Mouse (Mus musculus) heart, embryonic 16.5 days (tissue): Measurements from ENCODE around the gene Gfy. TPM values are rescaled to one million over a fixed set of nuclear protein-coding genes. Genes with fewer than 3 reads are reported as not detected.

Source experiments
- ATAC-seq: fragments of 200-750 bp; cut with Nextera tagmentation; replicated peaks from 2 replicates; pipeline ENCODE4 v1.8.0; 2017; ENCODE audit warnings: moderate number of reproducible peaks; ENCODE audit not compliant: insufficient read depth, low FRiP score; ENCODE audit errors: extremely low read depth
- H3K27ac ChIP-seq: fragments of 300-500 bp; sonication (generic); 2 replicates; pipeline ENCODE4 v1.5.1; 2014; ENCODE audit warnings: mild to moderate bottlenecking, low read length, control low read depth, moderate library complexity
- H3K27me3 ChIP-seq: fragments of 300-500 bp; sonication (generic); 2 replicates; pipeline ENCODE4 v1.6.1; 2014; ENCODE audit warnings: low read length, mixed read lengths; ENCODE audit not compliant: control insufficient read depth, insufficient read depth
- H3K36me3 ChIP-seq: fragments of 300-500 bp; sonication (generic); 2 replicates; pipeline ENCODE4 v1.6.1; 2014; ENCODE audit not compliant: control insufficient read depth, insufficient read depth
- H3K4me1 ChIP-seq: fragments of 300-500 bp; sonication (generic); 2 replicates; pipeline ENCODE4 v1.6.1; 2014; ENCODE audit warnings: low read length, mixed read lengths; ENCODE audit not compliant: control insufficient read depth, insufficient read depth
- H3K4me2 ChIP-seq: fragments of 300-500 bp; sonication (generic); 2 replicates; pipeline ENCODE4 v1.6.1; 2014; ENCODE audit warnings: low read depth, mild to moderate bottlenecking, control low read depth, low read length
- H3K4me3 ChIP-seq: fragments of 300-500 bp; sonication (generic); 2 replicates; pipeline ENCODE4 v1.5.1; 2014; ENCODE audit warnings: mild to moderate bottlenecking, control low read depth, low read length
- H3K9ac ChIP-seq: fragments of 300-500 bp; sonication (generic); 2 replicates; pipeline ENCODE4 v1.6.1; 2014; ENCODE audit warnings: low read length, control low read depth
- H3K9me3 ChIP-seq: fragments of 300-500 bp; sonication (generic); replicated peaks from 2 replicates; pipeline ENCODE4 v1.6.1; 2016; ENCODE audit warnings: low read length; ENCODE audit not compliant: control insufficient read depth
- WGBS: fragments of 180-500 bp; shearing (Covaris S2); extraction: QIAGEN DNeasy Blood & Tissue Kit; methylation state at CpG from one replicate; pipeline ENCODE4 v1.1.7; 2014; 5-methylcytosine and 5-hydroxymethylcytosine counted together
- microRNA-seq: library from miRNA; unstranded; fragments of <30 nt; microRNA quantifications from one replicate; pipeline ENCODE4, GENCODE M21; 2017
- polyA plus RNA-seq: library from polyadenylated mRNA; unstranded; fragments of >200 nt; fragmentation: Nextera tagmentation; extraction: Ambion mirVana; gene quantifications from 2 replicates; pipeline ENCODE4 v1.2.1, GENCODE M21; 2015

The Gfy gene
- polyA plus RNA-seq, 1 experiment from 2014 or later, result not detected

- H3K9me3 ChIP-seq, result no peaks in the 10 kb centered on the region
- no peak for ATAC-seq
- H3K36me3 ChIP-seq, result peaks cover 22% of the 10 kb centered on the region
- H3K4me1 ChIP-seq, result peaks cover 26% of the 10 kb centered on the region
- peak overlapping the region; percentile 69 for H3K4me2 ChIP-seq
- peak overlapping the region; percentile 86 for H3K27ac ChIP-seq
- H3K27me3 ChIP-seq, result no peaks in the 10 kb centered on the region
- peak overlapping the region; percentile 53 for H3K4me3 ChIP-seq
- peak overlapping the region; percentile 81 for H3K9ac ChIP-seq
- WGBS, result 60% methylated on average over 15 of the region's 15 CpGs
These were observed 49.4 kb downstream of the Gfy start for GRCm38 (mm10) chr7:45129776-45130512.

GRCm38 (mm10) chr7:45129318-45129717, 50.1 kb downstream of the Gfy start:
- H3K27ac ChIP-seq, result peak overlapping the region; percentile 86
- peak overlapping the region; percentile 81 for H3K9ac ChIP-seq
- peak overlapping the region; percentile 53 for H3K4me3 ChIP-seq
- peaks cover 22% of the 10 kb centered on the region for H3K36me3 ChIP-seq
- H3K9me3 ChIP-seq, result no peaks in the 10 kb centered on the region
- H3K4me1 ChIP-seq, result peaks cover 27% of the 10 kb centered on the region
- no peaks in the 10 kb centered on the region for H3K27me3 ChIP-seq
- 3% methylated on average over 17 of the region's 17 CpGs for WGBS
- peak overlapping the region; percentile 69 for H3K4me2 ChIP-seq
- no peak for ATAC-seq

DNA sequence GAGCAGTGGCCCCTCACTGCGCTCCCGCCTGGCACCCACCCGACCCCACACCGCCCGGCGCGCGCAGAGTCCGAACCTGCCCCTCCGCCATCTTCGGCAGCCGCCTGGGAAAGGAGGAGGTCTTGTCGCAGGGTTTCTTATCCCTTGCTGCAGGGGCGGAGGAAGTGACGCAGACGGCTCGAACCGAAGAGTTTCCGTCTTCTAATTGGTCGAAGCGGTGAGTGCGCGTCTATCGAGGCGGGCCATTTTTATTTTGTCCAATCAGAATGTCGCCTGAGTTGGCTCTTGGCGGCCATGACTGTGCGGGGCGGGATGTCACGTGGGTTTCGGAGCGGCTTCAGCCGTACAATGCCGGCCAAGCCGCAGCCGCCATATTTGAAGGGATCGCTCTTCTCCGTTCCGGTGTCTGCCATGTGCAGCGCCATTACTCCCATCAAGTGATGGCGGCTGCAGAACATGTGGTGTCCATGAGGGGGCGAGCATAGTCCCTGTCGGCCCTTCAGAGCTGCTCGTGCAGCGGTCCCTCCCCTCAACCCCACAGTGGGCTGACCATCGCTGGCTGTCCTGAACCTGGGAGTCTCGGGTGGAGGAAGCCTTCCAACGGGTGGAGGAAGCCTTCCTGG, 50.6 kb downstream of the Gfy start, which contains the start of gene Rpl13a:
TSS of gene Rpl13a (minus strand) at position 138 of the 623 bp plus-strand sequence.
- Histone ChIP-seq H3K36me3 (peaks cover 22% of the 10 kb centered on the region), H3K27me3 (no peaks in the 10 kb centered on the region), H3K9me3 (no peaks in the 10 kb centered on the region), H3K27ac (peak within 1 kb of the TSS; percentile 86), H3K4me2 (peak within 1 kb of the TSS; percentile 78), H3K4me3 (peak within 1 kb of the TSS; percentile 86), H3K9ac (peak within 1 kb of the TSS; percentile 97), H3K4me1 (peaks cover 27% of the 10 kb centered on the region)
- peak; percentile 92 for ATAC-seq
- under 1% methylated on average over 48 of the region's 48 CpGs for WGBS

GRCm38 (mm10) chr7:45127700-45128224, 51.6 kb downstream of the Gfy start:
- WGBS, result under 1% methylated on average over 6 of the region's 6 CpGs
- H3K36me3 ChIP-seq, result peaks cover 27% of the 10 kb centered on the region
- H3K4me2 ChIP-seq, result peak overlapping the region; percentile 78
- peak overlapping the region; percentile 86 for H3K4me3 ChIP-seq
- H3K9me3 ChIP-seq, result no peaks in the 10 kb centered on the region
- no peak for ATAC-seq
- H3K9ac ChIP-seq, result peak overlapping the region; percentile 97
- no peaks in the 10 kb centered on the region for H3K27me3 ChIP-seq
- peaks cover 33% of the 10 kb centered on the region for H3K4me1 ChIP-seq
- peak overlapping the region; percentile 85 for H3K27ac ChIP-seq

- H3K27ac ChIP-seq, result peak overlapping the region; percentile 85
- peak overlapping the region; percentile 86 for H3K4me3 ChIP-seq
- peaks cover 38% of the 10 kb centered on the region for H3K4me1 ChIP-seq
- H3K4me2 ChIP-seq, result peak overlapping the region; percentile 78
- H3K27me3 ChIP-seq, result no peaks in the 10 kb centered on the region
- H3K36me3 ChIP-seq, result peaks cover 34% of the 10 kb centered on the region
- 19% methylated on average over 21 of the region's 21 CpGs for WGBS
- ATAC-seq, result no peak
- H3K9me3 ChIP-seq, result no peaks in the 10 kb centered on the region
- H3K9ac ChIP-seq, result peak overlapping the region; percentile 97
These were observed 52.3 kb downstream of the Gfy start for GRCm38 (mm10) chr7:45126844-45127699.

Small RNAs within 50 kb of the gene (microRNA-seq; reads per million reads assigned to microRNA genes)
- gene Mir5121 (10.2 reads per million, percentile 27 among the genes with 10 or more reads in this experiment), gene Mir7055 (not detected)

Other genes starting within 250 kb of the Gfy start
- gene Tsks, start 236.4 kb downstream of the Gfy start, polyA plus RNA-seq, result 0.12 and 0.40 TPM in 2 replicates
- 7.6 and 8.9 TPM in 2 replicates for gene Cpt1c, start 204.7 kb downstream of the Gfy start, polyA plus RNA-seq
- gene Prmt1, start 193.0 kb downstream of the Gfy start, polyA plus RNA-seq, result 355 and 387 TPM in 2 replicates
- gene Irf3, start 181.9 kb downstream of the Gfy start, polyA plus RNA-seq, result 71.4 and 73.6 TPM in 2 replicates
- gene Bcl2l12, start 180.9 kb downstream of the Gfy start, polyA plus RNA-seq, result 32.2 and 33.3 TPM in 2 replicates
- gene Scaf1, start 163.2 kb downstream of the Gfy start, polyA plus RNA-seq, result 22.7 and 26.4 TPM in 2 replicates
- gene Rras, start 161.6 kb downstream of the Gfy start, polyA plus RNA-seq, result 74.8 and 85.0 TPM in 2 replicates
- 5.6 and 7.3 TPM in 2 replicates for gene Prr12, start 126.7 kb downstream of the Gfy start, polyA plus RNA-seq
- 53.8 and 55.9 TPM in 2 replicates for gene Nosip, start 117.1 kb downstream of the Gfy start, polyA plus RNA-seq
- 12.9 and 16.6 TPM in 2 replicates for gene Prrg2, start 116.9 kb downstream of the Gfy start, polyA plus RNA-seq
- gene Rcn3, start 87.3 kb downstream of the Gfy start, polyA plus RNA-seq, result 207 and 214 TPM in 2 replicates
- gene Fcgrt, start 75.7 kb downstream of the Gfy start, polyA plus RNA-seq, result 56.8 and 58.2 TPM in 2 replicates
- gene Rps11, start 55.1 kb downstream of the Gfy start, polyA plus RNA-seq, result 809 and 812 TPM in 2 replicates
- gene Rpl13a, start 50.8 kb downstream of the Gfy start, polyA plus RNA-seq, result 684 and 727 TPM in 2 replicates
- 0.34 TPM in 1 of 2 replicates, not detected in the other for gene Gm45713, start 43.3 kb downstream of the Gfy start, polyA plus RNA-seq
- gene Flt3l, start 43.1 kb downstream of the Gfy start, polyA plus RNA-seq, result 2.3 and 2.8 TPM in 2 replicates
- 76.8 and 82.5 TPM in 2 replicates for gene Pih1d1, start 25.3 kb downstream of the Gfy start, polyA plus RNA-seq
- 33.9 and 38.2 TPM in 2 replicates for gene Aldh16a1, start 25.0 kb downstream of the Gfy start, polyA plus RNA-seq
- gene Slc17a7, start 15.6 kb downstream of the Gfy start, polyA plus RNA-seq, result 3.6 and 4.7 TPM in 2 replicates
- gene Pth2, start 1.4 kb upstream of the Gfy start, polyA plus RNA-seq, result 0.42 TPM in 1 of 2 replicates, not detected in the other
- 0.58 and 0.75 TPM in 2 replicates for gene Ccdc155, start 25.3 kb upstream of the Gfy start, polyA plus RNA-seq
- gene Dkkl1, start 32.6 kb upstream of the Gfy start, polyA plus RNA-seq, result 1.2 and 1.4 TPM in 2 replicates
- gene Tead2, start 36.2 kb upstream of the Gfy start, polyA plus RNA-seq, result 88.0 and 92.4 TPM in 2 replicates
- gene Cd37, start 59.5 kb upstream of the Gfy start, polyA plus RNA-seq, result 5.0 and 9.2 TPM in 2 replicates
- gene Slc6a16, start 61.5 kb upstream of the Gfy start, polyA plus RNA-seq, result 0.09 TPM in 1 of 2 replicates, not detected in the other
- gene Slc6a21, start 97.9 kb upstream of the Gfy start, polyA plus RNA-seq, result not detected in 2 replicates
- gene Trpm4, start 154.2 kb upstream of the Gfy start, polyA plus RNA-seq, result 12.4 and 18.0 TPM in 2 replicates
- 26.6 and 28.7 TPM in 2 replicates for gene Hrc, start 155.7 kb upstream of the Gfy start, polyA plus RNA-seq
- 1.5 TPM in 2 replicates for gene Ppfia3, start 187.4 kb upstream of the Gfy start, polyA plus RNA-seq
- gene Lin7b, start 191.0 kb upstream of the Gfy start, polyA plus RNA-seq, result 0.81 and 0.91 TPM in 2 replicates
- gene Snrnp70, start 216.2 kb upstream of the Gfy start, polyA plus RNA-seq, result 145 and 161 TPM in 2 replicates
- gene Kcna7, start 226.1 kb upstream of the Gfy start, polyA plus RNA-seq, result 0.25 and 0.27 TPM in 2 replicates
- 0.91 and 1.1 TPM in 2 replicates for gene Ntf5, start 234.1 kb upstream of the Gfy start, polyA plus RNA-seq
- gene Lhb, start 241.3 kb upstream of the Gfy start, polyA plus RNA-seq, result 0.46 and 0.51 TPM in 2 replicates